Mouse (Mus musculus) left cerebral cortex, adult 18-20 months (tissue): ENCODE results near the gene Smurf1. TPM values are rescaled to one million over a fixed set of nuclear protein-coding genes. Genes with fewer than 3 reads are reported as not detected.
A peak's percentile ranks its signal among the peaks of the same experiment; 100 is the strongest.

Experiments
- DNase-seq, 2 experiments: peaks; one replicate each; pipeline ENCODE4 v3.0.0; 2021 to 2022; ENCODE audit warnings: low spot score in 2 of 2, mixed read lengths in 1 of 2
- total RNA-seq, 2 experiments: library from RNA; stranded (reverse); gene quantifications; 2 replicates each; pipeline ENCODE4 v1.2.3; 2021

Smurf1 gene
- total RNA-seq, 2 experiments from 2014 or later = 37.9 to 38.7 TPM

- no peak for DNase-seq
These were observed 2.2 kb downstream of the Smurf1 start for GRCm38 (mm10) chr5:144963401-144963800.

GRCm38 (mm10) chr5:144958271-144958670 is 7.4 kb downstream of the Smurf1 start:
- DNase-seq = no peak

- no peak for DNase-seq
These were observed 11.2 kb downstream of the Smurf1 start for GRCm38 (mm10) chr5:144954432-144954831.

GRCm38 (mm10) chr5:144952592-144952991 is 13.1 kb downstream of the Smurf1 start:
- no peak for DNase-seq

GRCm38 (mm10) chr5:144950428-144951051 is 15.1 kb downstream of the Smurf1 start:
- no peak for DNase-seq

GRCm38 (mm10) chr5:144949856-144950255 is 15.8 kb downstream of the Smurf1 start:
- peak; percentile 44 to 63 for DNase-seq

GRCm38 (mm10) chr5:144948422-144948821 is 17.2 kb downstream of the Smurf1 start:
- no peak for DNase-seq

- DNase-seq = no peak
These were observed 17.6 kb downstream of the Smurf1 start for GRCm38 (mm10) chr5:144948002-144948401.

- DNase-seq = peak; percentile 50 to 56
These were observed 19.6 kb downstream of the Smurf1 start for GRCm38 (mm10) chr5:144946032-144946431.

GRCm38 (mm10) chr5:144944932-144945331 is 20.7 kb downstream of the Smurf1 start:
- no peak for DNase-seq

- DNase-seq = no peak
These were observed 21.3 kb downstream of the Smurf1 start for GRCm38 (mm10) chr5:144944370-144944769.

- no peak for DNase-seq
These were observed 22.3 kb downstream of the Smurf1 start for GRCm38 (mm10) chr5:144943346-144943745.

GRCm38 (mm10) chr5:144942431-144942830 is 23.2 kb downstream of the Smurf1 start:
- peak; percentile 22 to 51 for DNase-seq

GRCm38 (mm10) chr5:144940904-144941303 is 24.7 kb downstream of the Smurf1 start:
- no peak for DNase-seq

GRCm38 (mm10) chr5:144937304-144937703 is 28.3 kb downstream of the Smurf1 start:
- peak; percentile 57 to 74 for DNase-seq

- no peak for DNase-seq
These were observed 32.2 kb downstream of the Smurf1 start for GRCm38 (mm10) chr5:144933486-144933885.

GRCm38 (mm10) chr5:144931841-144932240 is 33.8 kb downstream of the Smurf1 start:
- no peak for DNase-seq

- DNase-seq = no peak
These were observed 36.6 kb downstream of the Smurf1 start for GRCm38 (mm10) chr5:144928856-144929713.

GRCm38 (mm10) chr5:144926275-144926674 is 39.4 kb downstream of the Smurf1 start:
- no peak for DNase-seq

GRCm38 (mm10) chr5:144923351-144923750 is 42.3 kb downstream of the Smurf1 start:
- peak; percentile 48 to 70 for DNase-seq

- DNase-seq = no peak
These were observed 45.9 kb downstream of the Smurf1 start for GRCm38 (mm10) chr5:144919790-144920189.

- DNase-seq = no peak
These were observed 46.5 kb downstream of the Smurf1 start for GRCm38 (mm10) chr5:144919194-144919593.
